Mouse (Mus musculus) cerebellum, postnatal 36 days (tissue): ENCODE measurements around the gene Abi3bp.

ENCODE experiments used
- DNase-seq, 2 experiments: peaks; one replicate each; pipeline ENCODE4 v3.0.0; 2021 to 2022; ENCODE audit warnings: mixed read lengths in 2 of 2

Abi3bp gene

GRCm38 (mm10) chr16:56518024-56518423, 40.3 kb downstream of the Abi3bp start:
- DNase-seq: no peak

GRCm38 (mm10) chr16:56524359-56524758, 46.7 kb downstream of the Abi3bp start:
- DNase-seq: no peak

DNA sequence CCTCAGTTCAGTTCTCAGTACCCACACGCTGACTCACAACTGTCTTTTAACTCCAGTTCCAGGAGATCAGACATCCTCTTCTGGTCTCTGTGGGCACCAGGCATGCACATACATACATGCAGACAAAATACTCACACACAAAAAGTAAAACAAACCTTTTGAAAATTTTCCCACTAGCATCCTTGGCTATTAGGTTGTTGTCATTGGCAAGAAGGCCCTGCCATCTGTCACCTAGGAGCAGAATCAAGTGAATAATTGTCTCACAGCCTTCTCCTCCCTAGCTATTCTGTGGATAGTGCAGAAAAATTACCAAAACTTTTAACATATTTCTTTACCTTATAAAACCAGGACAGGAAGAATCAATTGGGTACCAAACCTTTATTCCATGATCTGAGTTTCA, 48.8 kb downstream of the Abi3bp start:
- peak; percentile 54 to 56 for DNase-seq

GRCm38 (mm10) chr16:56528079-56528688, 50.5 kb downstream of the Abi3bp start:
- peak in 1 of 2 experiments; percentile 6 for DNase-seq

DNA sequence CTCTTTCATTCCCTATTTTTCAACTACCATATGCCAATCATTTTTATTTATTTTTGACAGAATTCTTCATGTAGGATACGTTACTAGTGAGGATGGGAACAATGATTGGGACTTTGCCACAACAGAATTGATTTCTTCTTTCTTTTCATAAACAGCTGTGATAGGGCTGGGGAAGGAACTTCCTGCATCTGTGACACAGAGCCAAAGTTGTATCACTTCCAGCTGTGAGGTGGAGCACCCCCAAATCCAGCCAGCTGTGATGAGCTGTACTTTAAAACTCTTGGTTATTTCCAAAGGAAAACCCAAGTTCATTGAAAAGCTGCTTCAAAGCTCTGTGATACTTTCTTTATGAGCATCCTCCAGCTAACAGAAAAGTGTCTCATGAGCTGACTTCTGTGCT, 101.9 kb downstream of the Abi3bp start:
- no peak for DNase-seq

- DNase-seq: no peak
Measured at GRCm38 (mm10) chr16:56593581-56593980, 115.9 kb downstream of the Abi3bp start.

DNA sequence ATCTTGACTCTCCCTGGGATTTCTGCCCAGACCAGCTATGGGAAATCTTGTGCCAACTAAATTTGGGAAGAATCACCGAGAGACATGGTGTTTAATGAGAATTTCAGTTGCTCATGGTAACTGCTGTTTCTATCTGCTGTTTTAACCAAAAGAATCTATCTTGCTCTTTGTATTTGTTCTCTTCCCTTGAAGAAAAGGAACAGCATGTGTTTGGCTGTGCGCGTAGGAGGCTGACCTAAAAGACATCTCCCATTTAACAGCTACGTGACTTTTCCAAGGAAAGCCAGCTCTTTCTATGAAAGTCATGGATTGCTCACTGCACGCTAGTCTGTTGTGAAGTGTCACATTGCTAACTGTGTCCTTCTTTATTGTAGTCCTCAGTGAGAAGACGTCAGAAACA, 117.2 kb downstream of the Abi3bp start:
- no peak for DNase-seq

- no peak for DNase-seq
Measured at GRCm38 (mm10) chr16:56598427-56598826, 120.7 kb downstream of the Abi3bp start.

GRCm38 (mm10) chr16:56602394-56602793, 124.7 kb downstream of the Abi3bp start:
- no peak for DNase-seq

DNA sequence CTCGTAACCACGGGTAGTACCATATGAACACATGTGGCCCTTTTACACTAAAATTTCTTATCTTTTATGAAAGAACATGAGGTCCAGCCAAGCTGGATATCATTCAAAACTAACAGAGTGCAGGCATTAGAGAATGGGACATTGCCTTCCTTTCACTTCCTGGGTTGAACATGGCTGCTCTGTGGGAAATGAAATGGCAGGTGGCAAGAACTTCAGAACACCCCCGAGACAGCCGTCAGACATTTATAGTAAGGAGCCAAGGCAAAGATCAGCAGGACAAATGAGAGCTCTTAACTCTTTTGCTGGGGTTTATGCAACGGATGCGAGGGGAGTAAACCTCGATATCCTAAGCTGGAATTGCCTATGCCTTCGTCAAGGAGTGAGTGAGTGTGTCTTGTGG, 132.9 kb downstream of the Abi3bp start:
- DNase-seq: no peak

- DNase-seq: no peak
Measured at GRCm38 (mm10) chr16:56611096-56611867, 133.6 kb downstream of the Abi3bp start.

DNA sequence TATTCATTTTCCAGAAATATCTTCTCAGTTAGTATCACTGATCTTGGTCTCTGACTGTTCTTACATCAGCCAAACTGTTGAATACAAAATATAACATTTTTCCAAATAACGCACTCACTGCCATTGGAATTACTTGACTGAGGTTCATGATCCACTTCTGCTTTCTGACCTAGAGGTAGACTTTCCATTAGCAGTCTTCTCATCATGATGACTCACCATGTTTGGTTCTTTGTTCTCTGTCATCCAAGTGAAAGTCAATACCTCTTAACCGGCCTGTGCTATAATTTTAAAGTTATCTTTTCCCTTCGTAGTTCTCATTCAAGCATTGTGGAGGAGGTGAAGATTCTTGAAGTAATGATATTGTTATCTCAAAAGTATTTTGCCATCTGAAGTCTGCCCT, 160.9 kb downstream of the Abi3bp start:
- no peak for DNase-seq

DNA sequence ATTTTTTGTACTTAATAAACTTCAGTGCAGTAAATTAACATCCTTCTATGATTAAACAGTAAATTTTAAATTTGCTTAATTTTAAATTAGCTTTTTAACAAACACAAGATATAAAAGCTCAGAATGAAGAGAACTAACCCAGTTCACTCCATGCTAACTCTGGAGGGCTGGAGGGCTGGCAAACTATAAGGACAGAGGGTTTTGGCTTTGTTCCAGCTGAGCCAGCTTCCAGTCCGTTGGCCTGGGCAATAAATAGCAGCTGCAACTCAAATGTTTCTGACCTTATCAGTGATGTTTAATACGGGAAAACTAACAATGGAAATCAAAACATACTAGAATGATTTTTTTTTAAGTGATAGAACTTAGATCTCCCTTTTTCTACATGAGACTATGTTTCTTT, 167.6 kb downstream of the Abi3bp start:
- DNase-seq: no peak

- no peak for DNase-seq
Measured at GRCm38 (mm10) chr16:56646382-56647172, 168.9 kb downstream of the Abi3bp start.

DNA sequence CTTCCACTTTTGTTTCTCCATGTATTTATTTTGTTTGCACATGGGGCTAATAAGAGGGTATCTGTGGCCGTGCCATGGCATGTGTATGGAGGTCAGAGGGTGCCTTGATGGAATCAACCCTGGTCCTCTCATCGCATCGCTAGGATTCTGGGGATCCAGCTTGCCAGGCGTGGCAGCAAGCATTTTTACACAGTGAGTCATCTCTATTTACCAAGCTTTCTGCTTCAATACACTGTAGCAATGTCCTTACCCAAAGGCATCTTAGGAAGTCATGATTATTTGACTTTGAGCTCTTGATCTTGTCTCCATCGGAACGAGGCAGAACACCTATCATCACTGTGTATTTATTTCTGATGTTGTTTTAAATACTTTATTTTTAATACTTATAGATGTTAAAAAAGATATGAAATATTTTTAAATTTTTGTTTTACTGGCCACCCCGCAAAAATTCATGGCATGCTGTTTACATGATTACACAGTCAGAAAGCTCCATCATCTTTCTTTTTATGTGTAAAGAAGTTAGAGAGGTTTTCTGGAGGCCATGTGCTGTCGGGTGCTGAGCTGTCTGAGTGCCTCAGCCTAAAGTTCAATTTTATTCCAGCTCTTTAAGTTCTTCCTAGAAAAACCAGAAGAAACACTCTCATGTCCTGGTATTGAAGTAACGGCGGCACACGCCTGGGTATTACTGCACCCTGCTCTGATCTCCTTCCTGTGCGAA, 177.7 kb downstream of the Abi3bp start:
- no peak for DNase-seq

DNA sequence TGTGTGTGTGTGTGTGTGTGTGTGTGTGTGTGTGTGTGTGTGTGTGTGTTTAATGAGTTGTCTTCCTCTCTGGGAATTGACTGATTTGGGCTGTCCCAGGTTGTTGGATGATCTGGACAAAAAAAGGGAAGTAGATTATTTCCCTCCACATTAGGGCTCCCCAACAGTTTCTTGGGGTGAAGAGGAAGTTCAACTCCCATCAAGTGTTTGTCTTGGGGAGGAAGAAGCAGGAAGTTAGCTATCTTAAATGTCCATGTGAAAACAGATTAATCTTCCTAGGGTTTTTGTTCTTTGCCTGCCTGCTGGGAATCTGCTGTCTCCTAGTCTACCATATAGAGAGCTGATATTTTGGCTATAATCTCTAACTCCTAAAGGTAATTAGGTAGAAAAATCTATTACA, 181.2 kb downstream of the Abi3bp start:
- DNase-seq: no peak

DNA sequence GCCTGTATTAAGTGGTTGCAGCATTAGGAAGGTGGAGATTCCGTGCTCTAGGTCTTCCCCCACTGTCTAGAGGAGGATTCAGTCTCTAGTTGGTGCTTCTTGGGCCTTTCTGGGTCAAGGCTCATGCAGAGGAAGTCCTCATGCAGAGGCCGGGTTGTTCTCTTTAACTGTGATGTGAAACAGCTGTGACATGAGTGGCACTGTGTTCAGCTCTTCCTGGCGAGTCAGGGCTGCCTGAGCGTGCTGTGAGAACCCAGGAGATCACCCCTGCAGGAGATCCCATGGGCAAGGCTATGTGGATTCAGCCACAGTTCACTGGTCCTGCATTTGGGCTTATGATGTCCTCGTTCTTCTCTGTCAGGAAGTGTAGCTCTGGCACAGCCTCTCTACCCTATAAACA, 191.8 kb downstream of the Abi3bp start:
- no peak for DNase-seq

- no peak for DNase-seq
Measured at GRCm38 (mm10) chr16:56670941-56671340, 193.3 kb downstream of the Abi3bp start.

GRCm38 (mm10) chr16:56673420-56673819, 195.7 kb downstream of the Abi3bp start:
- no peak for DNase-seq

- DNase-seq: peak; percentile 4 to 29
Measured at GRCm38 (mm10) chr16:56677146-56677545, 199.5 kb downstream of the Abi3bp start.

DNA sequence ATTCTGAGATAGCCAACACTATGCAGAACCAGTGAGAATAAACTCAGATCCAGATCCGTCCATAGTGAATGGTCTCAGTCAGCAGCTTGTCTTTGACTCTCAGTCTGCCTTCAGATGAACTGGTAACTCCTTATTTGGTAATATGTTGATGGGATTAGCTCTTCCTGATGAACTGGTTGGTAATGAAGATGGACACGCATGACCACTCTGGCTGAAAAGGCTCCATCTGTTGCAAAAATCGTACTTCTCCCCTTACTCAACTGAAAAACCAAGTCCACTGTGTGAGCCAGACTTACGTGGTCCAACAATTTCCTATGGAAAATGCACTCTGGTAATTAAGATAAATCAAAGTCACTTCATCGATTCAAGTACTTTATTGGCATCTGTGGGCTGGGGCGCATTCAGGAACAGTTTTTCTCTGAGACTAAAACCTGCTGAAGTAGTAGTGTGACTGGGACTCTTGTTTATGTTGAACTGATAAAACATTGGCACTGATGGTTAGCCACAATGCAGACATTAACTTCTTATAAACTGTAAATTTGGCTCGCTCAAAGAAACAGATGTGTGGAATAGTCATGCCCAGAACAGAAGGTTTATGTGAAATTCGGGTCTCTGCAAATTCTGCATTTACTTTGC, 203.4 kb downstream of the Abi3bp start:
- no peak for DNase-seq

DNA sequence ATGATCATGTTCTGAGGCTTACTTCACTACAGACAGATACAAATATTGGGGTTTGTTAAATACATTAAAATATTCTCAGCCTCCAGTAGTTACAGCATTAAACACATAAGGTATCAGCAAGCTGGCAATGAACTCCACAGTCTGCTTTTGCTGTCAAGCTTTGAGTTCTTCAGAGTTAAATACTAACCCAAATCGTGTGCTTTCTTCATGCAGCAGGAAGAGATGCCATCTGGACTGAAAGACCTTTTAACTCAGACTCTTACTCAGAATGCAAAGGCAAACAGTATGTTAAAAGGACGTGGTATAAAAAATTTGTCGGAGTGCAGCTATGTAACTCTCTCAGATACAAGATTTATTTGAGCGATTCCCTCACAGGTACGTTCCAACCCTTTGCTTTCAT, 209.1 kb downstream of the Abi3bp start:
- no peak for DNase-seq

DNA sequence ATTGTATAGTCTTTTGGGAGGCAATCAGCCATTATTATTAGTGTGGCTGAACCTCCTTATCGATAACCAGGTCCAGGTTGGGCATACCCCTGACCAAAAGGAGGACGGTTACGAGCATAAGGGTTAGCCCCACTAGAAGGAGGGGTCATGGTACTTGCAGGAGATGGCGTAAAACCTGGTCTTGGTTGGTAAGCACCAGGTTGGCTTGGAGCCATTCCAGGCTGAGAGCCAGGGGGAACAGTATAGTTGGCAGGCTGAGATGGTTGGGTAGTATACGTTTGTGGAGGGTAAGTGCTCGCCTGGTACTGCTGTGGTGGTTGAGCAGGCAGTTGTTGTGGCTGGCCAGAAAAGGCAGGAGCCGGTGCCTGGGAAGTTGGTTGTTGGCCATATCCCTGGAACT, 213.0 kb downstream of the Abi3bp start:
- DNase-seq: peak in 1 of 2 experiments; percentile 20
